Mouse (Mus musculus) hindbrain, embryonic 15.5 days (tissue): ENCODE data around the gene Abhd18. TPM values are rescaled to one million over a fixed set of nuclear protein-coding genes. Genes with fewer than 3 reads are reported as not detected.

Experiments used
- ATAC-seq: fragments of 200-750 bp; cut with Nextera tagmentation; 2 replicates; pipeline ENCODE4 v1.8.0; 2017; ENCODE audit warnings: low read depth, moderate number of reproducible peaks, moderate TSS enrichment; ENCODE audit not compliant: low FRiP score
- H3K27ac ChIP-seq: fragments of 300-500 bp; sonication (generic); replicated peaks from 2 replicates; pipeline ENCODE4 v1.5.1; 2015; ENCODE audit warnings: mild to moderate bottlenecking, inconsistent platforms
- H3K27me3 ChIP-seq: fragments of 300-500 bp; sonication (generic); 2 replicates; pipeline ENCODE4 v1.6.1; 2015; ENCODE audit warnings: control low read depth, inconsistent platforms
- H3K36me3 ChIP-seq: fragments of 300-500 bp; sonication (generic); 2 replicates; pipeline ENCODE4 v1.6.1; 2015; ENCODE audit warnings: control low read depth, inconsistent platforms
- H3K4me1 ChIP-seq: fragments of 300-500 bp; sonication (generic); replicated peaks from 2 replicates; pipeline ENCODE4 v1.6.1; 2015; ENCODE audit warnings: control low read depth, inconsistent platforms
- H3K4me2 ChIP-seq: fragments of 300-500 bp; sonication (generic); 2 replicates; pipeline ENCODE4 v1.6.1; 2015; ENCODE audit warnings: moderate library complexity, mild to moderate bottlenecking, inconsistent platforms
- H3K4me3 ChIP-seq: fragments of 300-500 bp; sonication (generic); 2 replicates; pipeline ENCODE4 v1.5.1; 2015; ENCODE audit warnings: mild to moderate bottlenecking, inconsistent platforms
- H3K9ac ChIP-seq: fragments of 300-500 bp; sonication (generic); 2 replicates; pipeline ENCODE4 v1.6.1; 2015; ENCODE audit warnings: inconsistent platforms
- H3K9me3 ChIP-seq: fragments of 300-500 bp; sonication (generic); 2 replicates; pipeline ENCODE4 v1.6.1; 2016; ENCODE audit warnings: control low read depth, inconsistent platforms
- WGBS: fragments of 180-500 bp; shearing (Covaris S2); methylation state at CpG from one replicate; pipeline ENCODE4 v1.1.7; 2015; 5-methylcytosine and 5-hydroxymethylcytosine counted together
- polyA plus RNA-seq: library from polyadenylated mRNA; unstranded; fragments of >200 nt; fragmentation: Nextera tagmentation; extraction: Ambion mirVana; gene quantifications from 2 replicates; pipeline ENCODE4 v1.2.1, GENCODE M21; 2015

Abhd18 gene
- polyA plus RNA-seq, 1 experiment from 2014 or later: 11.4 TPM

GRCm38 (mm10) chr3:40954792-40955191 lies 108.0 kb downstream of the Abhd18 start:
- no peak overlapping the region for H3K4me3 ChIP-seq
- WGBS: 91% methylated on average over 1 of the region's 1 CpGs
- H3K4me2 ChIP-seq: no peak overlapping the region
- H3K36me3 ChIP-seq: no peaks in the 10 kb centered on the region
- no peak overlapping the region for H3K9ac ChIP-seq
- no peak overlapping the region for H3K27ac ChIP-seq
- H3K4me1 ChIP-seq: peaks cover 13% of the 10 kb centered on the region
- no peak for ATAC-seq
- 0 out of 2 replicates have a peak, but pooled peaks cover 8% of the 10 kb centered on the region for H3K27me3 ChIP-seq
- no peaks in the 10 kb centered on the region for H3K9me3 ChIP-seq

- H3K4me3 ChIP-seq: no peak overlapping the region
- H3K27ac ChIP-seq: no peak overlapping the region
- no peak overlapping the region for H3K4me2 ChIP-seq
- no peaks in the 10 kb centered on the region for H3K27me3 ChIP-seq
- H3K9ac ChIP-seq: no peak overlapping the region
- no peaks in the 10 kb centered on the region for H3K9me3 ChIP-seq
- H3K36me3 ChIP-seq: no peaks in the 10 kb centered on the region
- no peaks in the 10 kb centered on the region for H3K4me1 ChIP-seq
- no peak for ATAC-seq
Observed at GRCm38 (mm10) chr3:40958831-40959230, 112.1 kb downstream of the Abhd18 start.

- H3K4me3 ChIP-seq: no peak overlapping the region
- no peaks in the 10 kb centered on the region for H3K9me3 ChIP-seq
- H3K9ac ChIP-seq: no peak overlapping the region
- H3K4me2 ChIP-seq: no peak overlapping the region
- no peak overlapping the region for H3K27ac ChIP-seq
- ATAC-seq: no peak
- no peaks in the 10 kb centered on the region for H3K36me3 ChIP-seq
- H3K27me3 ChIP-seq: no peaks in the 10 kb centered on the region
- H3K4me1 ChIP-seq: no peaks in the 10 kb centered on the region
Observed at GRCm38 (mm10) chr3:40980758-40981157, 134.0 kb downstream of the Abhd18 start.

- ATAC-seq: no peak
- Histone ChIP-seq H3K9ac (no peak overlapping the region), H3K4me2 (no peak overlapping the region), H3K27me3 (no peaks in the 10 kb centered on the region), H3K36me3 (no peaks in the 10 kb centered on the region), H3K4me1 (no peaks in the 10 kb centered on the region), H3K9me3 (no peaks in the 10 kb centered on the region), H3K4me3 (no peak overlapping the region), H3K27ac (no peak overlapping the region)
- 83% methylated on average over 5 of the region's 5 CpGs for WGBS
Observed at GRCm38 (mm10) chr3:40987539-40987938, 140.8 kb downstream of the Abhd18 start.

Other genes with a start within 250 kb of the Abhd18 start
- gene Slc25a31, start 138.1 kb upstream of the Abhd18 start, polyA plus RNA-seq: 0.55 and 0.58 TPM in 2 replicates
- 50.1 and 56.5 TPM in 2 replicates for gene Hspa4l, start 102.5 kb upstream of the Abhd18 start, polyA plus RNA-seq
- gene Plk4, start 47.0 kb upstream of the Abhd18 start, polyA plus RNA-seq: 17.4 and 18.3 TPM in 2 replicates
- 10.5 and 11.0 TPM in 2 replicates for gene Mfsd8, start 84 bp upstream of the Abhd18 start, polyA plus RNA-seq
- 0.26 and 0.34 TPM in 2 replicates for gene 1700034I23Rik, start 55.6 kb downstream of the Abhd18 start, polyA plus RNA-seq
- gene Larp1b, start 102.9 kb downstream of the Abhd18 start, polyA plus RNA-seq: 4.1 and 5.3 TPM in 2 replicates
- gene Pgrmc2, start 236.1 kb downstream of the Abhd18 start, polyA plus RNA-seq: 30.4 TPM in 2 replicates